Mouse (Mus musculus): ENCODE measurements at regions not wholly inside any gene's neighbourhood (a gene's known extent, or its start where the extent isn't known, plus 50 kb on each side); places are given as distances from the start of the nearest gene placed in this dataset.
"Not testable (repeated sequence)": the region's sequence is repeated elsewhere in the genome, so short reads cannot be mapped to it uniquely, and the experiment has no call there.

DNA sequence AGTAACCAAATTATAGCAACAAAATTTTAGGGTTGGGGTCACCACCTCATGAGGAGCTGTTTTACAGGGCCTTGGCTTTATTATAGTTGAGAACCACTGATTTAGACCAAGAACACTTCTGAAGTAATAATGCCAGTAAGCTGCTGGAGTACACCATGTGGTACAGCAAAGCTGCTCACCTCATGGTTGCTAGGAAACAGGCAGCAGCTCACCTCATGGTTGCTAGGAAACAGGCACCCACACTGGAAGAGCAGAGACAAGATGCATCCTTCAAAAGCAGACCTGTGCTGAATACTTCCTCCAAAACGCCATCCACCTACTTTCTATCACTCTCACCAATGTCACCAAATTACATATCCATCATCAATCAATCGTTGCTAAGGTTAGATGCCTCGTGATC lies 300.0 kb downstream of the Gxylt1 start:
- WGBS, result 74% methylated on average over 3 of the region's 3 CpGs
- H3K9me3 ChIP-seq, result no peaks in the 10 kb centered on the region
- no peak overlapping the region for H3K4me2 ChIP-seq
- H3K36me3 ChIP-seq, result no peaks in the 10 kb centered on the region
- no peaks in the 10 kb centered on the region for H3K27me3 ChIP-seq
- ATAC-seq (ENCODE audit: insufficient number of reproducible peaks, insufficient read depth, low FRiP score, low TSS enrichment, low read depth), result no peak
- no peak overlapping the region for H3K4me3 ChIP-seq
- no peak overlapping the region for H3K27ac ChIP-seq
- no peaks in the 10 kb centered on the region for H3K4me1 ChIP-seq
- no peak overlapping the region for H3K9ac ChIP-seq

DNA sequence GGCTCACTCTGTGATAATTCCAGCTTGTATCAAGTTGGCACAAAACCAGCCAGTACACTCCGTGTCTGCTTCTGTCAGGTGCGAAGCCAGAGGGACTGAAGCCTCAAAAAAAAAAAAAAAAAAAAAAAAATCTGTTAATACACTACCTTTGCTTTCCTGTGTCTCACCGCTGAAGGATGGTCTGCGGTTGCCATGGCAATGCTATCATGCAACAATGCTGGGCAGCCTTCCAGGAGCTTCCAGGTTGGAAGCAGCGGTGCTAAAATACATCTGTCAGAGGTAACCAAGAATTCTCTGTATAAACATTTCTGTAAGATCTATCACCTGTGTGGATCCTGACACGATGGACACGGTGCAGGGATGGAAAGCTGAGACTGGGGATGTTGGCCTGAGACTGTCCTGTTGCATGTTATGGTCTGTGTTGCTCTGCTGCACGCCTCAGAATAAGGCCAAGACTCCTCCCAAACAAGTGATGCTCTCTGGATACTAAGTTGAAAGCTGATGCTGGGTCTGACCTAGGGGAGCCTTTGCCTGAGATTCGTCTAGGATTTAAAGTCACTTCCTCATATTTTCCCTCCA lies 301.2 kb downstream of the Gxylt1 start:
- Histone ChIP-seq H3K4me3 (no peak overlapping the region), H3K36me3 (no peaks in the 10 kb centered on the region), H3K4me2 (no peak overlapping the region), H3K27ac (no peak overlapping the region), H3K9ac (no peak overlapping the region), H3K9me3 (no peaks in the 10 kb centered on the region), H3K4me1 (no peaks in the 10 kb centered on the region), H3K27me3 (no peaks in the 10 kb centered on the region)
- ATAC-seq (ENCODE audit: insufficient number of reproducible peaks, insufficient read depth, low FRiP score, low TSS enrichment, low read depth), result no peak
- 75% methylated on average over 9 of the region's 9 CpGs for WGBS

DNA sequence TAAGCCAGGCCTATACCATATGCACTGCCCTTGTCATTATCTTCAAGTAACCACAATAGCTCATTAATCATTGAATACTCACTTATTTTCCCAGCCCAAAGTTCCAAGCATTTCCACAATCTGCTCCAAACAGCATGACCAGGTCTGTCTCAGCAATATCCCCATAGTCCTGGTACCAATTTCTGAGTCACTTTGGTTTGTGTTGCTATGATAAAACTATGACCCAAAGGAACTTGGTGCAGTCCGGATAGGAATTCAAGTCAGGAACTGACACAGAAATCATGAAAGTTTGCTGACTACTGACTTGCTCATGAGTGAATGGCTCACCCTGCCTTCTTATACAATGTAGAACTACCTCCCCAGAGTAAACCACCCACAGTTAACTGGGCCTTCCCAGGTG lies 309.4 kb downstream of the Gxylt1 start:
- Histone ChIP-seq H3K4me3 (no peak overlapping the region), H3K4me1 (no peaks in the 10 kb centered on the region), H3K27me3 (no peaks in the 10 kb centered on the region), H3K27ac (no peak overlapping the region), H3K36me3 (no peaks in the 10 kb centered on the region), H3K4me2 (no peak overlapping the region), H3K9ac (no peak overlapping the region), H3K9me3 (no peaks in the 10 kb centered on the region)
- WGBS, result 89% methylated on average over 1 of the region's 1 CpGs
- ATAC-seq (ENCODE audit: insufficient number of reproducible peaks, insufficient read depth, low FRiP score, low TSS enrichment, low read depth), result no peak

DNA sequence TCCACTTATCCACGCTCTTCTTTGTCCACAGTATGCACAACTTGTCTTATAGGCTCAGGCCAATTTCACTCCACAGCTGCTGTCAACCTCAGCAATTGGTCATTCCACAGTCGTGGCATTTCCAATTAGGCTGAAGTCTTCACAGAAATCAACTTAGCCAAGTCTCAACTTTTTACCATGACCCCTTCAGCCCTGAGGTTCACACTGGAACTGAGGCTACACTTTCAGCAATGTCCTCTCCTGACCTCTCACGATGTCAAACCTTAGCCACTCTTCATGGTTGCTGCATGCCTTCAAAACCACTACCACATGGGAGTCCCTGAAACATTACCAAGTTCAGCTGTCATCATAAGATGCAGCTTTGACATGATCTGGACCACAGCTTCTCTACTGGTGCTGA lies 310.1 kb downstream of the Gxylt1 start:
- no peaks in the 10 kb centered on the region for H3K9me3 ChIP-seq
- H3K27ac ChIP-seq, result no peak overlapping the region
- H3K4me1 ChIP-seq, result no peaks in the 10 kb centered on the region
- no peaks in the 10 kb centered on the region for H3K36me3 ChIP-seq
- no peak overlapping the region for H3K9ac ChIP-seq
- no peak overlapping the region for H3K4me2 ChIP-seq
- no peaks in the 10 kb centered on the region for H3K27me3 ChIP-seq
- no peak for ATAC-seq (ENCODE audit: insufficient number of reproducible peaks, insufficient read depth, low FRiP score, low TSS enrichment, low read depth)
- no peak overlapping the region for H3K4me3 ChIP-seq
- 56% methylated on average over 3 of the region's 3 CpGs for WGBS

DNA sequence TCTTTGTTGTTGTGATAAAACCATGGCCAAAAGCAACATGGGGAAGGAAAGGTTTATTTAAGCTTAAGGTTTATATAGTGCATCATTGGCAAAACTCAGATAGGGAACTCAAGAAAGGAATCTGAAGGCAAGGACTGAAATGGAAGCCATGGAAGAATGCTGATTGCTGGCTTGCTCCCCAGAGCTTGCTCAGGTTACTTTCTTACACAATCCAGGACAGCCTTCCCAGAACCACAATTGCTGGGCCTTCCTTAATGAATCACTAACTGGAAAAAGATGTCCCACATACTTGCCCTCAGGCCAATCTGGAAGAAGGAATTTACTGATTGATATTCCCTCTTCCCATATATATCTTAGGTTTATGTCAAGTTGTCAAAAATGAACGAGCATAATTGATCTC lies 310.8 kb downstream of the Gxylt1 start:
- 37% methylated on average over 1 of the region's 1 CpGs for WGBS
- 0 out of 2 replicates have a peak overlapping the region, but pooled peaks have one; percentile 18 for H3K27ac ChIP-seq
- H3K27me3 ChIP-seq, result no peaks in the 10 kb centered on the region
- ATAC-seq (ENCODE audit: insufficient number of reproducible peaks, insufficient read depth, low FRiP score, low TSS enrichment, low read depth), result no peak
- H3K9me3 ChIP-seq, result no peaks in the 10 kb centered on the region
- no peaks in the 10 kb centered on the region for H3K36me3 ChIP-seq
- no peak overlapping the region for H3K4me2 ChIP-seq
- H3K9ac ChIP-seq, result no peak overlapping the region
- H3K4me1 ChIP-seq, result no peaks in the 10 kb centered on the region
- no peak overlapping the region for H3K4me3 ChIP-seq

DNA sequence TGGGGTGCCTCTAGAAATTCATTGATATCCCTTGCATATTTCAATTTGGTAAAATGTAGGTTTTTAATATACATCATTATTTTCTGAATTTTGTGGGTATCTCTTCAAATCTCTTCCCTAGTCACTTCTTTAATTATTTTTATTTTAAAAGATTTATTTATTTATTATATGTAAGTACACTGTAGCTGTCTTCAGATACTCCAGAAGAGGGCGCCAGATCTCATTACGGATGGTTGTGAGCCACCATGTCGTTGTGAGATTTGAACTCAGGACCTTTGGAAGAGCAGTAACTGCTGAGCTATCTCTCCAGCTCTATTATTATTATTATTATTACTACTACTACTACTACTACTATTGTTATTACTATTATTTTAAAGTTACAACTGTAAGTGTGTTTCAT lies 324.1 kb downstream of the Gxylt1 start:
- H3K4me3 ChIP-seq; H3K9me3 ChIP-seq; H3K4me1 ChIP-seq; H3K4me2 ChIP-seq; H3K9ac ChIP-seq; H3K36me3 ChIP-seq; H3K27ac ChIP-seq; ATAC-seq (ENCODE audit: insufficient number of reproducible peaks, insufficient read depth, low FRiP score, low TSS enrichment, low read depth); H3K27me3 ChIP-seq: not testable (repeated sequence)
- 85% methylated on average over 3 of the region's 3 CpGs for WGBS

DNA sequence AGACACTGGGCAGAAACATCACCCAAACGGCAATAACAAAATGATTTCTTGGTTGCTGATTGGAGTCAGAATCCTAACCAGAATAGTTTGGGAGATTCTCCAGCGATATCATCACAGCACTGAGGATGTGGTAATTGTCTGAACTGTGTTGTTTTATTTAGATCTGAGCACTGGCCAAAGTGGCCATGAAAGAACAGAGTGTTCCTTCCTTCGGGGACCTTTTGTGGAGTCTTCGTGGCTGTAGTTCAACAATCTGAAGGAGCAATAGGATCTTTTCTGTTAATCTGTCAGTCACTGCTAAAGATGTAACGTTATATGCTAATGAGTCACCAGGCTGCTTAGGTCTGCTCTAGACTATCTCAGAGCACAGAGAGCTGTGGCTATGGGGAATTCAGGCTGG lies 328.8 kb downstream of the Gxylt1 start:
- Histone ChIP-seq H3K4me1 (no peaks in the 10 kb centered on the region), H3K4me3 (no peak overlapping the region), H3K9me3 (no peaks in the 10 kb centered on the region), H3K36me3 (no peaks in the 10 kb centered on the region), H3K4me2 (no peak overlapping the region), H3K27me3 (no peaks in the 10 kb centered on the region), H3K9ac (no peak overlapping the region), H3K27ac (no peak overlapping the region)
- no peak for ATAC-seq (ENCODE audit: insufficient number of reproducible peaks, insufficient read depth, low FRiP score, low TSS enrichment, low read depth)
- 65% methylated on average over 5 of the region's 5 CpGs for WGBS

DNA sequence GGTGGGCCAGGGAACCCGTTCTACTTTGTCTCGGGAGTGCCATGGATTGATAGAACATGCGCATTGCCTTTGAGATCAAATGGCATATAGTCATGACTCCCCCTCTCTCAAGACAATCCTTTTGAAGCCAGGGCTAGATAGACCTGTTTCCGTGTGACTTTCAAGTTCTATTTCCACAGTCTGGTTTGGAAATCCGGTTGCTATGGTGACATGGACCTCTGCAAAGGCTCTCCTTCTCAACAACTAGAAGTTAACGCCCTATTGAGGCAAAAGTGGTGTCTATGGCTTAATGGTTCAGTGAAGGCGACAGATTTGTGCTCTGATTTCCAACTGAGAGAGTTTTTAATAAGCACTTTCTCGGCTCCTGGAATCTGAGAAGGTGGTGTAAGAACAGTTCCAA lies 371.2 kb downstream of the Gxylt1 start:
- 80% methylated on average over 8 of the region's 8 CpGs for WGBS
- Histone ChIP-seq H3K27me3 (no peaks in the 10 kb centered on the region), H3K4me3 (no peak overlapping the region), H3K9me3 (no peaks in the 10 kb centered on the region), H3K9ac (no peak overlapping the region), H3K4me2 (no peak overlapping the region), H3K27ac (no peak overlapping the region), H3K4me1 (no peaks in the 10 kb centered on the region), H3K36me3 (no peaks in the 10 kb centered on the region)
- no peak for ATAC-seq (ENCODE audit: insufficient number of reproducible peaks, insufficient read depth, low FRiP score, low TSS enrichment, low read depth)

DNA sequence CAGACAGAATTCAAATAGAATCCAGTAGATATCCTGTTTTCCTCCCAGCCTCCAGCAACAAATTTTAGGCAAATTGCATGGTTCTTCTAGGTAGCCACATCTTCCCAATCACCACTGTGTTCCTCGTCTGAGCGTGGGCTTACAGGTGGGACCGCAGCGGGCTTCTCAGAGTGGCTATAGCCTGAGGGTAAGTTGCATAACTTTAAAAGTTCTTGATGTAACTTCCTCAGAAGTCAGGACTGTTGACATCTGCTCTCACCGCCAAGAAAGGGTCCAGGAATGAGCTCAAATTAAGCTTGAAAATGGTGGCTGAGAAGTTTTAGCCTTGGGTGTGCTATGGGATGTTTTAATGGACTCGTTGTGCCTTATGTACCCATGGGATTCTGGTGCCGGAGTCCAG lies 377.7 kb downstream of the Gxylt1 start:
- no peaks in the 10 kb centered on the region for H3K9me3 ChIP-seq
- H3K27ac ChIP-seq, result no peak overlapping the region
- H3K36me3 ChIP-seq, result no peaks in the 10 kb centered on the region
- no peak overlapping the region for H3K9ac ChIP-seq
- 75% methylated on average over 7 of the region's 7 CpGs for WGBS
- no peak overlapping the region for H3K4me2 ChIP-seq
- ATAC-seq (ENCODE audit: insufficient number of reproducible peaks, insufficient read depth, low FRiP score, low TSS enrichment, low read depth), result no peak
- no peaks in the 10 kb centered on the region for H3K27me3 ChIP-seq
- no peak overlapping the region for H3K4me3 ChIP-seq
- no peaks in the 10 kb centered on the region for H3K4me1 ChIP-seq

DNA sequence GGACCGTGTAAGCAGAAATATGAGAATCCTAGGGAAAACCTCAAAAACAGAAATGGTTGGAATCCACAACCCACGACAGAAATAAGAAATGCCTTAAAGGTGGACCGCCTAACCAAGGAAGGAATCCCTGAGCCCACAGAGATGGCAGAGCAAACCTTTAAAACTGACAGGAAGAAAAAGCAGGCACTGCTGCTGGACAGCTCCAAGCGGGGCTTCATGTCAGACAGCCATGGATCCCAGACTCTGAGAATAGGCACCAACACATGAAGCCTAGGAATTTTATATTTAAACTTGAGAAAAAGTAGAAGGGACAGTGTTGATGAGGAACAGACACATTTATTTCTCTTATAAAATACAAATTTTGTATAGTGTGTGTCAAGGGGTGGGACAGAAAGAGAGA lies 379.1 kb downstream of the Gxylt1 start:
- Histone ChIP-seq H3K36me3 (no peaks in the 10 kb centered on the region), H3K4me2 (no peak overlapping the region), H3K9me3 (no peaks in the 10 kb centered on the region), H3K27ac (no peak overlapping the region), H3K9ac (no peak overlapping the region), H3K4me3 (no peak overlapping the region), H3K4me1 (no peaks in the 10 kb centered on the region), H3K27me3 (no peaks in the 10 kb centered on the region)
- 43% methylated on average over 4 of the region's 4 CpGs for WGBS
- no peak for ATAC-seq (ENCODE audit: insufficient number of reproducible peaks, insufficient read depth, low FRiP score, low TSS enrichment, low read depth)

DNA sequence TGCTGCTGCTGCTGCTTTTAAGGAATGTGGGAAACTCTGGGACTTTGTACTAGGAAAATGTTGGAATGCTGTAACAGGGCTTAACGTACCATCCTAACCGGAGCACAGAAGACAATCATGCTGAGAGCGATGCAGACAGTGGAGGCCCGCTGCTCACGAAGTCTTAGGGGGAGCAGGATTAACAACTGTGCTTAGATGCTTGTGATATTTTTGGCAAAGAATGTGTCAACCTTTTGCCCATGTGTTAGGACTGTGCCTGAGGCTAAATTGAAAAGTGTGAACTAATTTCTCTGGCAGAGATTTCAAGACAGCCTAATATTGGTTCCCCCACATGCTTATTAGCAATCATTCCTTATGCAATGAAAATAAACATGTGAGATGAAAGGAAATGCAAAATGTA lies 398.5 kb downstream of the Gxylt1 start:
- Histone ChIP-seq H3K4me3 (no peak overlapping the region), H3K27me3 (no peaks in the 10 kb centered on the region), H3K36me3 (no peaks in the 10 kb centered on the region), H3K27ac (no peak overlapping the region), H3K4me1 (no peaks in the 10 kb centered on the region), H3K9me3 (no peaks in the 10 kb centered on the region), H3K4me2 (no peak overlapping the region), H3K9ac (no peak overlapping the region)
- WGBS, result 75% methylated on average over 5 of the region's 5 CpGs
- ATAC-seq (ENCODE audit: insufficient number of reproducible peaks, insufficient read depth, low FRiP score, low TSS enrichment, low read depth), result no peak

DNA sequence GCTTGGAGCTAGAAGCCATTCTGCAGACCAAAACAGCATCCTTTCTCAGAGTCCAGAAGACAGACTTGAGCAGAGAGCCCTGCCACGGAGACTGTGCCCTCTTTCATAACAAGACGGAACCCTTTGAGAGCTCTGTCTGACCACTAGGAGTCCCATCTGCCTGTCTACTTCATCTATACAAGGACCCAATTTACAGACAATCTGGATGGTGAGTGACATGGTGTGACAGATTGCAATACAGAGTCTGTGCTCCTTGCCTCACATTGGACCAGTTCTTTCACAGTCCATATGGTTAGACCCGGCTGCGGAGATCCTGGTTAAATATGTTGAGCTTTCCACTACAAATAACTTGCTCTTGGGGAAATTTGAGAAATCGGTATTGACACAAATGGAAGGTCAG lies 410.9 kb downstream of the Gxylt1 start:
- Histone ChIP-seq H3K4me2 (no peak overlapping the region), H3K9me3 (no peaks in the 10 kb centered on the region), H3K27ac (no peak overlapping the region), H3K9ac (no peak overlapping the region), H3K27me3 (no peaks in the 10 kb centered on the region), H3K4me1 (no peaks in the 10 kb centered on the region), H3K4me3 (no peak overlapping the region), H3K36me3 (no peaks in the 10 kb centered on the region)
- WGBS, result 73% methylated on average over 5 of the region's 5 CpGs
- ATAC-seq (ENCODE audit: insufficient number of reproducible peaks, insufficient read depth, low FRiP score, low TSS enrichment, low read depth), result no peak

DNA sequence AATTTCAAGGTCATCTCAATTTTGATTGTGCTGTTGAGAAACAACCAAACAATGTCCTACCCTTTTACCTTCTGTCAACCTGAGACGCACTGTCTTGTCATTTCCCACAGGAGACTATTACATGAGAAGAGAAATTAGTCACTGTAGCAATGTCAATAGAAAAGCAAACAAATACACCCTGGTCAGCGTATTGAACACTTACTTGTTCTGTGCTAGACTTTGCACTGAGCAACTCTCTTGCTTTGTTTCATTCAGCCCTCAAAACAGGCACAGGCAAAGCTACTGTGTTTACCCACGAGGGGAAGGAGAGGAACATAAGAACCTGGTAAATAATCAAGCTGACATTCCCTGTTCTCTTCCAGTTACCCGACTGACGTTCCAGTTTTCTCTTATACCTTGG lies 424.1 kb downstream of the Gxylt1 start:
- Histone ChIP-seq H3K27me3 (no peaks in the 10 kb centered on the region), H3K4me2 (no peak overlapping the region), H3K36me3 (no peaks in the 10 kb centered on the region), H3K27ac (no peak overlapping the region), H3K9ac (no peak overlapping the region), H3K4me1 (no peaks in the 10 kb centered on the region), H3K9me3 (no peaks in the 10 kb centered on the region), H3K4me3 (no peak overlapping the region)
- ATAC-seq (ENCODE audit: insufficient number of reproducible peaks, insufficient read depth, low FRiP score, low TSS enrichment, low read depth), result no peak
- WGBS, result 67% methylated on average over 5 of the region's 5 CpGs
